Mouse (Mus musculus) G1E (cell line): ENCODE data around the gene Stc2. TPM values are rescaled to one million over a fixed set of nuclear protein-coding genes. Genes with fewer than 3 reads are reported as not detected.

ENCODE experiments used
- ATAC-seq: 2 replicates; pipeline ENCODE4 v1.8.0; 2016; ENCODE audit warnings: mild to moderate bottlenecking; ENCODE audit not compliant: insufficient number of reproducible peaks, poor library complexity, low FRiP score, severe bottlenecking; ENCODE audit errors: extremely low read depth
- DNase-seq: peaks from one replicate; pipeline ENCODE4 v3.0.0; 2012; ENCODE audit warnings: low spot score
- H3K27me3 ChIP-seq: 2 replicates; pipeline ENCODE4 v1.6.1; 2012; ENCODE audit warnings: mild to moderate bottlenecking, low read length, inconsistent platforms; ENCODE audit not compliant: insufficient read depth
- H3K36me3 ChIP-seq: replicated peaks from 2 replicates; pipeline ENCODE3; 2012; ENCODE audit warnings: mild to moderate bottlenecking, inconsistent platforms
- H3K4me1 ChIP-seq: 2 replicates; pipeline ENCODE4 v1.6.1; 2012; ENCODE audit warnings: low read depth, low read length, inconsistent platforms, mixed read lengths; ENCODE audit not compliant: insufficient read depth
- H3K4me3 ChIP-seq: 2 replicates; pipeline ENCODE4 v1.5.1; 2012; ENCODE audit warnings: low read depth, mild to moderate bottlenecking, inconsistent platforms, low read length, moderate library complexity, mixed read lengths
- H3K9me3 ChIP-seq: replicated peaks from 2 replicates; pipeline ENCODE4 v1.6.1; 2012; ENCODE audit warnings: inconsistent platforms
- CTCF ChIP-seq: IDR thresholded peaks from 2 replicates; pipeline ENCODE4 v1.5.1; 2012; ENCODE audit warnings: low read depth, low read length, inconsistent platforms, mixed read lengths
- GATA1 ChIP-seq: IDR thresholded peaks from 2 replicates; pipeline ENCODE4 v1.6.1; 2012; ENCODE audit warnings: borderline replicate concordance, low read length, inconsistent platforms, mixed read lengths
- GATA2 ChIP-seq: IDR thresholded peaks from 2 replicates; pipeline ENCODE4 v1.6.1; 2012; ENCODE audit warnings: low read depth, low read length, inconsistent platforms, borderline replicate concordance
- POLR2AphosphoS5 ChIP-seq: IDR thresholded peaks from 2 replicates; pipeline ENCODE4 v1.6.1; 2012; ENCODE audit warnings: low read depth, low read length, inconsistent platforms; ENCODE audit not compliant: insufficient replicate concordance
- TAL1 ChIP-seq: conservative IDR thresholded peaks from 2 replicates; pipeline ENCODE4 v1.6.1; 2012; ENCODE audit warnings: low read depth, low read length, inconsistent platforms, mixed read lengths
- polyA plus RNA-seq: library from polyadenylated mRNA; stranded (reverse); fragments of >175 nt; gene quantifications from 2 replicates; pipeline ENCODE4 v1.2.3, GENCODE M21; 2012
- total RNA-seq, 2 experiments: library from RNA; stranded (forward) in 1 of 2; stranded (reverse) in 1 of 2; fragments of 200-1000 nt in 1 of 2; fragments of >200 nt in 1 of 2; fragmentation: Nextera tagmentation in 1 of 2; gene quantifications; 2 replicates each; pipeline ENCODE4 v1.2.3; 2014 to 2017

The Stc2 gene
- total and polyA plus RNA-seq, 3 experiments = 0.33 TPM; not detected in 2

DNA sequence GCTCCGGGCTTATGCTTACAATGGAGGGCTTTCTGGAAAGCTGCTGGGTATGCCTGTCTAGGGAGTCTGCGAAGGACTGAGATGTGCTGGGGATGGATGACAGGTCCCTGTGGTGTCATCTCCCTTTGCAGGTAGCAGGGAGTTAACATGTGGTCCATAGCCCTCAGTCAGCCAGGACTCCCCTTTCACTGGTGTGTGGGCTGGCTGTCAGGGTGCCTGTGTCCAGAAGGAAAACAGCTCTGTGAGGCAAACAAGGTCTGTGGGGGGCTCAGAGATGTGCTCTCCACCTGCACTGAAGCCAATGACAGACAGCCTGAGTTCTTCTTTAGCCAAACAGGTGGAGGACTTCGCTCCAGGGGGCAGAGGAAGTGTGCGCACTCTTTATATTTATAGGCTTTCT is 8.8 kb downstream of the Stc2 start:
- TF ChIP-seq GATA2 = no peak
- no peak for TF ChIP-seq GATA1
- TF ChIP-seq CTCF = no peak
- no peak for TF ChIP-seq TAL1
- no peak for TF ChIP-seq POLR2AphosphoS5
- Histone ChIP-seq H3K9me3 (no peaks in the 10 kb centered on the region), H3K36me3 (no peaks in the 10 kb centered on the region), H3K27me3 (peaks cover 17% of the 10 kb centered on the region), H3K4me1 (no peaks in the 10 kb centered on the region), H3K4me3 (no peak overlapping the region)
- DNase-seq (no peak), ATAC-seq (no peak)

DNA sequence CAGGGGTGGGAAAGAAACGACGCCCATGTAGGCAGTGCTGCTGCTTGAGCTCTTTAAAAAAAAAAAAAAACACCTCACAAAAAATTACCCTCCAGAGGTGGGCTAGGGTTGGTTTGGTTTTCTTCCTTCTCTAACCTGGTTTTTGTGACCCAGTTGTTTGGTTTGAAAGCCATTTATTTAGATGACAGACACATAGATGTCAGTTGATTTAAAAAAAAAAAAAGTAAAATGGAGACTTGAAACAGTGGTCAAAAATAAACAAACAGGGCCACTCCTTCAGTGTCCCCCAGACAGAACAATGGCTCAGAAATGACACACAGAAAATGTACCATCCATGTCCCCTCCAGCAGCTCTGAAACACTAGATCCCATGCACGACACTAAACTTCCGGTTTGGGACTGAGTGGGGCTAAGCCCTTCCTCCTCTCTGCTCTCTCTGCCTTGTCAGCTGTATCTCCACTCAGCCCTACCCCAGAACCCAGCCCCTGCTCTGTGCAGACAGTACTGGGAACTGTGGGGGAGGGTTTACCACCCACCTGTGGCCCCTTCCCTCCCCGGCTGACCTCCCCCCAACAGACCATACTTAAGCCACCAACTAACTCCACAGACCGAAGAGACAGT is 10.5 kb downstream of the Stc2 start:
- Histone ChIP-seq H3K36me3 (no peaks in the 10 kb centered on the region), H3K4me1 (no peaks in the 10 kb centered on the region), H3K9me3 (no peaks in the 10 kb centered on the region), H3K27me3 (peaks cover 16% of the 10 kb centered on the region), H3K4me3 (no peak overlapping the region)
- TF ChIP-seq GATA1 = no peak
- TF ChIP-seq CTCF = no peak
- TF ChIP-seq TAL1 = no peak
- no peak for TF ChIP-seq POLR2AphosphoS5
- TF ChIP-seq GATA2 = no peak
- no peak for ATAC-seq
- no peak for DNase-seq

DNA sequence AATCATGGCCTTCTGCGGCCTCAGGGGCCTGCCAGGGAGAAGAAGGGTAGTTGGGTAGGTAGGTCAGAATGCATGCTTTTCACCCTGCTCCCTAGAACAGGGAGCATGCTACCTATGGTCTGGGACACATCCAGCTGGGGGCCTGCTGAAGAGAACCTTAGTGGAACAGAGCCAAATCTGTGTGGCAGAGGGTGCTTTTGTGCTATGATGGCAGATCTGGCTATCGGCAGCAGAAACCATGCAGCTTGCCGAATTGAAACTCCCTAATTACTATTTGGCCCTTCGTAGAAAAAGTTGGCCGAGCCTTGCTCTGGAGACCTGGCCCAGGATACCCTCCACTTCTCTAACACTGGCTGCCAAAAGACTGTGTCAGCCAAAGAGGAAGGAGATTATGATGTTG is 11.4 kb downstream of the Stc2 start:
- no peak overlapping the region for H3K4me3 ChIP-seq
- TF ChIP-seq POLR2AphosphoS5 (no peak), GATA1 (no peak), TAL1 (no peak)
- DNase-seq = no peak
- ATAC-seq = no peak
- no peaks in the 10 kb centered on the region for H3K36me3 ChIP-seq
- H3K4me1 ChIP-seq = no peaks in the 10 kb centered on the region
- no peaks in the 10 kb centered on the region for H3K9me3 ChIP-seq
- peaks cover 11% of the 10 kb centered on the region for H3K27me3 ChIP-seq

DNA sequence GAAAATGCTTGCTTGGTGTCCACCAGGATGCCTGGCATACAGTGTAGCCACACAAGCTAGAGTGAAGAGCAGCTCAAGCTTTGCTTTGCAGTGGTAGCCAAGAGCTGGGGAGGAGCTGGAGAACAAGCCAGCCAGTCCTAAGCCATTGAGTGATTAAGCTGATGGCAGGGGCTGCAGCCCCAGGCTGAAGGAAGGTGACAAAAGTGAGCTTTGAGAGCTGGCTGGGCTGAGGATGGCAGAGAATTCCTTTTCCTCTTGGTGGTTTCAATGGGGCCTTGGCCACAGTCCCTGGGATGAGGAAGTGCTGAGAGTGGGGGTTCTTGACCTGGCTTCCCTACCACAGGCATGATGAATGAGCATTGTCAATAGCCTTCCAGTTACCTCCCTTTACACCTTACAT is 13.0 kb downstream of the Stc2 start:
- DNase-seq = no peak

DNA sequence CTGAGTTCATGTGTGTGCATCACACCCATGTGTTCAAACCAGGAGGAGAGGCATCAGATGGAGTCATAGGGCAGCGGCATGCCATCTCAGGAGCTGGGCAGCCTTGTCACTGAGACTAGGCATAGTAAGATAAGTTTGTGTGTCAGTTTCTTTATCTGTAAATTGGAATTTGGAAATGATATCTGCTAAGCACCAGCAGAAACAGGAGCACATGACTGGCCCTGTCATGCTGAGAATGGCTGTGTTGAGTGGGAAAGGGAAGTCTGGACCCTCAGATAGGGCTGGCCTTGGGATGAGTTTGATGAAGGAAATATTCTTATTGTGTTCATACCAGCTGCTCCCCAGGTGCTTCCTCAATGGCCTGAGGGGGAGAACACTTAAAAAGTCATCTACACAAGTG is 14.1 kb downstream of the Stc2 start:
- DNase-seq = no peak
- no peaks in the 10 kb centered on the region for H3K4me1 ChIP-seq
- ATAC-seq = no peak

More for the DNA sequence above, 13.0 kb downstream of the Stc2 start:
- Histone ChIP-seq H3K4me1 (no peaks in the 10 kb centered on the region), H3K4me3 (no peak overlapping the region), H3K36me3 (no peaks in the 10 kb centered on the region), H3K9me3 (no peaks in the 10 kb centered on the region), H3K27me3 (no peaks in the 10 kb centered on the region; the same call in 1 of the 2 replicates)
- ATAC-seq = no peak
- TF ChIP-seq GATA1 (no peak), CTCF (no peak), GATA2 (no peak), TAL1 (no peak), POLR2AphosphoS5 (no peak)

DNA sequence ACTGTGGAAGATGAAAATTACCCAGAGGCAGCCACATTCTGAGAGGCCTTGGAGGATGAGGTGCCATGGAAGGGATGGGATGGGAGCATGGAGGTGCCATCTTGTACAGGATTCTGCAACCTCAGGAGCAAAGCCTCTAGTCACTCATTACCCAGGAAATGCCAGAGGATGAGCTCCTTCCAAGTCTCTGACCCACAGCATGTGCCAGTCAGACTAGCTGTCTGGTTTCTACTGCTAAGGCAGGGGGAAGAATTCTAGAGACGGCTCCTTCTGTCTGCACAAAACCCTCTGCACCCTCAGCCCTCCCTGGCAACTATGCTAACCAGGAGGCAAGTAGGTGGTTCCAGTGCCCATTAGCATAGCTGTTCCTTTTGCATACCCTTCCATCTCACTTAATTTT is 15.4 kb downstream of the Stc2 start:
- ATAC-seq = no peak
- H3K36me3 ChIP-seq = no peaks in the 10 kb centered on the region
- DNase-seq = no peak
- H3K4me3 ChIP-seq = no peak overlapping the region
- H3K27me3 ChIP-seq = no peaks in the 10 kb centered on the region
- TF ChIP-seq TAL1 (no peak), GATA2 (no peak), GATA1 (no peak), CTCF (no peak), POLR2AphosphoS5 (no peak)
- H3K9me3 ChIP-seq = no peaks in the 10 kb centered on the region
- no peaks in the 10 kb centered on the region for H3K4me1 ChIP-seq

More for the DNA sequence above, 14.1 kb downstream of the Stc2 start:
- Histone ChIP-seq H3K36me3 (no peaks in the 10 kb centered on the region), H3K4me3 (no peak overlapping the region), H3K9me3 (no peaks in the 10 kb centered on the region), H3K27me3 (no peaks in the 10 kb centered on the region)
- no peak for TF ChIP-seq POLR2AphosphoS5
- TF ChIP-seq CTCF = no peak
- TF ChIP-seq GATA2 = no peak
- TF ChIP-seq GATA1 = no peak
- TF ChIP-seq TAL1 = no peak

Other genes starting within 250 kb of the Stc2 start
- gene Gm17332, start 187.6 kb downstream of the Stc2 start, total RNA-seq (2014; fragmentation: Nextera tagmentation) = not detected in 2 replicates
- not detected in 2 replicates for gene Gm17332, start 187.6 kb downstream of the Stc2 start, total RNA-seq (2017)
- gene Gm17332, start 187.6 kb downstream of the Stc2 start, polyA plus RNA-seq = not detected in 2 replicates